Mouse (Mus musculus): Measurements from ENCODE around the gene Mta3.

The Mta3 gene

GRCm38 (mm10) chr17:83849717-83850116 lies 143.8 kb downstream of the Mta3 start:
- no peak for DNase-seq (ENCODE audit: low read depth, low spot score)

DNA sequence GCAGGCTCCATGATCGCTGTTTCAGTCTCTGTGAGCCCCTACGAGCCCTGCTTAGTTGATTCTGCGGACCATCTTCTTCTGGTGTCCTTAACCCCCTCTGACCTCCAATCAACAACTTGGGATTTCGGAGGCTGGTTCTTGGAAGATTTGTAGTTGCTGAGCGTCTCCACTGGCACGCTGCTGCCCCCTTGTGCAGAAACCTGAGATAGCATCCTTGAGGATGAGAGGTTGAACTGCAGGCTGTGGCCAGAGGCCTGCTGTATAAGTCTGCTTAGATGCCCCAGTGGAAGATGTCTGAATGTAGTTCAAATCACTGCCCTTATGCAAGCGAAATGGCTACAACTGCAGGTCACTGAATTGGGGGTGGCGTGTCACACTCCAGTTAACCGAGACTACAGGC lies 144.5 kb downstream of the Mta3 start:
- peak; percentile 91 for DNase-seq (ENCODE audit: low read depth, low spot score)

GRCm38 (mm10) chr17:83850864-83851263 lies 144.9 kb downstream of the Mta3 start:
- DNase-seq (ENCODE audit: low read depth, low spot score): no peak

- DNase-seq (ENCODE audit: low read depth, low spot score): peak; percentile 75
These were observed 147.9 kb downstream of the Mta3 start for GRCm38 (mm10) chr17:83853831-83854230.

GRCm38 (mm10) chr17:83854284-83854918 lies 148.4 kb downstream of the Mta3 start:
- peak; percentile 88 for DNase-seq (ENCODE audit: low read depth, low spot score)

DNA sequence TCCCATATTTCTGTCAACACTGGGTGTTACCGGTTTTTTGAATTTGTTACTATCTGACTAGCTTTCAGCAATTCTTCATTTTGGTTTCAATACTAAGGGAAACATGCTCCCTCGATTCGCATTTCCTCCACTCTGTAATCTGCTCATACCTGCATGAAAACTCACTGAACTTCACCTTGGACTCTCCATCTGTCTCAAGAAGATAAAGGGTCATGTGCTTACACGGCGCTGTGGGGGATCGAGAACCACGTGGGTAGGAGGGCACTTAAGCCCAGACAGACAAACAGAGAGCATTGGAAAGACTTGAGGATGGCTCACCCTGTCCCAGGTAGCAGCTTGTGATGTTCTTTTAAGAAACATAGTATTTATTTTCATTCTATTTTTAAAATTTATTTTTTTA lies 152.4 kb downstream of the Mta3 start:
- no peak for DNase-seq (ENCODE audit: low read depth, low spot score)

DNA sequence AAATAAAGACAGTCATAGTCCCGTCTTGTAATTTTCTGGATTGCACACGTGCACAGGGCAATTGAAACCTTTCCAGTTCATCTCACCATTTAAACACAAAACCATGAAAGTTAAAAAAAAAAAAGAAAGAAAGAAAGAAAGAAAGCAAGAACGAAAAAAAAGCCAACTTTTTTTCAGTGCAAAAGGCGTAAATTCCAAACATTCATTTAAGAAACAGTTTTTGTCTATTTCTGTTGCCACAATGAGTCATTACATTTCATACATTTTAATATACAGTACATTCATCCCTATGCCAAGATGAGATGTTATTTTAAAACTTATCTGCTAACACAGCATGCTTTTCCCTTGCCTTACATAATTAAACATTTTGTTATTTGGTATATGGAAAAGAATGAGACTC lies 153.7 kb downstream of the Mta3 start:
- DNase-seq (ENCODE audit: low read depth, low spot score): no peak

DNA sequence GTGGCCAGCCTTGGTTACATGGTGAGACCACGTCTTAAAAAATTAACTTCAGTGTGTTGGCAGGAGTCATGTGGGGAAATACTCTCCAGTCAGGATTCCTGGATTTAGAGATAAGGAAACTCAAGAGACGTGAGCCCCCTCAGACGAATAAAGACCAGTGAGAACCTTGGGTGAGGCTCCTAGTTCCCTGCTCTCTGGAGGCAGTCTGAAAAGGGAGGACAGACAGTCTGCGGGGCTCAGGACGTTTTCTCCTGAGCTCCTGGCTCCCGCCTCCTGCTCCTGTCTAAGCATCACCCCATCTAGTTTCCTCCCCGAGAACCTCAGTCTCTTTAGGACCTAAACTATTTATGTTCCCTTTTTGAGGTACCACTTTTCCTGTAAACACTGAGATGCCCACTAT lies 154.3 kb downstream of the Mta3 start:
- no peak for DNase-seq (ENCODE audit: low read depth, low spot score)

- peak; percentile 43 for DNase-seq (ENCODE audit: low read depth, low spot score)
These were observed 155.0 kb downstream of the Mta3 start for GRCm38 (mm10) chr17:83860968-83861367.

DNA sequence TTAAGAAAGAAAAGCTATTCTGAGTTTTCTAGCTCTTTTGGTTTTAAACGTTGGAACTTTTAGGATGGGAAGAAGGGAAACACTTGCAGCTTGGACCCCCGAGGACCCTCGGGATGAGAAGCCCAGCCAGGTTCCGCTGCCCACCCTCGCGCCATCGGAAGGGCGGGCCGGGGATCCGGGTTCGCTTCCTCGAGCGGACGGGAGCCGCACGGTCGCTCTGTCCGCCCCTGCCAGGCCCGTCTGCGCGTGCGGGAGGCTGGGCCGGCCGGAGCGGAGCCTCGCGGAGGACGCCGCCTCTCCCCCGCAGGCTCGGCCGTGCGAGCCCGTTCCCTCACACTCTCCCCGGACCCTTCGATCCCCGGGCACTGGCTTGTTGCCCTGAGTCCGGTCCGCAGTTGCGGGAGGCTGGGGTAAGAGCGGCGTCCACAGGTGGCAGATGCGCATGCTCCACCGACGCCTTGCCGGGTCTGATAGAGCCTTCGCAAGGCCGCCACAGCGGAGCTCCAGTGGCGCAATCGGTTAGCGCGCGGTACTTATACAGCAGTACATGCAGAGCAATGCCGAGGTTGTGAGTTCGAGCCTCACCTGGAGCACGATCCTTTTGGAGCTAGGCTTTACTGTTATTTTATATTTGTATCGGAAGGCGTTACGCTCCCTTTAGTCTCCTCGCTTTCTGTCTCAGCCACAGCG lies 155.6 kb downstream of the Mta3 start:
- DNase-seq (ENCODE audit: low read depth, low spot score): peak; percentile 92

DNA sequence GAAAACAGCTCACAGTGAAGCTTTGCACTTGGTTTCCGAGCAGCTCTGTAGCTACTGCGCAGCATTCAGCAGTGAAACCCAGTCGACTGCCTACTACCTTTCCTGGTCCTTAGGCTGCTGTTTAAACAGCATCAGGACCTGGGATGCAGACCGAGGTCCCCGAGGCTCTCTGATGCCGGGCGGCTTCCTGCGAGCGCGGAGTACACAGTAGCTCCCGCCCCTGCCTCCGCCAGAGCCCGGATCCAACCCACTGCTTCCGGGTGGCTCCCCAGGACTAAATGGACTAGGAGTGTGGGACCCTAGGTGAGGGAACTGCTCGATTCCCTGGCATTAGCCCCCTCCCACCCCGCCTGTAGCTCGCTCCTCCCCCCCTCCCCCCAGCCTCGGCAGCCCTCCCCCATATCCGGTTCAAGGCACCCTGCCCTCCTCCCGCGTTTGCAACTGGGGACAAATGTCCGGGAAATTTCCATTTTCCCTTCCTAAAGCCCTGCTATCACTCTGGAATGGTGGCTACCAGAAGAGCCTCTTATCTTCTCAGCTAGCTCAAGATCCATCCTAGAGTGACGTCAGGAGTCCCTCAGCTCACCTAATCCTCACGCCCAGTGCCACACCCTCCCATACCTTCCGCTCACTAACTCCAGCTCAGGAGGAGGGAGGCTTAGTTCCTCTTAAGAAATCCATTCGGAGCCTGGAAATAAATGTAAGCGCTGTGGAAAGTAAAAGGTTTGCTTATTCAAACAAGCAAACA lies 156.3 kb downstream of the Mta3 start:
- peak; percentile 94 for DNase-seq (ENCODE audit: low read depth, low spot score)

DNA sequence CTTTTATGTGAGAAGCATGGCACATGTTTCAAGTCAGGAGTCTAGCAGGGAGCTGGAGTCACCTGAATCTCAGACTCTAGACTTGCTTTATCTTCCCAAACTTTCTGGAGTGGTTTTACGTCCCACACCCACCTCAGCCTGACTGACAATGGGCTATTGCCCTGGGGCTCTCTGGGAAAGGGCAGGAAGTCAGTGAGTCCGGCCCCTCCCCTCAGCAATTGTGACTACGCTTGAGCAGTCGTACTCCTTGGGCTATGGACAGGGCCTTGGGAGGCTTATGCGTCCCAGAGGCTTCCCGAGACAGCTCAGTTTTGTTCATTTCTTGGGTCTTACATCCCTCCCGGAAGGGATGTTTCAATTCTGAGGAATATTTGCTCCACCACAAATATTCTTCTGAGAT lies 159.4 kb downstream of the Mta3 start:
- DNase-seq (ENCODE audit: low read depth, low spot score): peak; percentile 70

DNA sequence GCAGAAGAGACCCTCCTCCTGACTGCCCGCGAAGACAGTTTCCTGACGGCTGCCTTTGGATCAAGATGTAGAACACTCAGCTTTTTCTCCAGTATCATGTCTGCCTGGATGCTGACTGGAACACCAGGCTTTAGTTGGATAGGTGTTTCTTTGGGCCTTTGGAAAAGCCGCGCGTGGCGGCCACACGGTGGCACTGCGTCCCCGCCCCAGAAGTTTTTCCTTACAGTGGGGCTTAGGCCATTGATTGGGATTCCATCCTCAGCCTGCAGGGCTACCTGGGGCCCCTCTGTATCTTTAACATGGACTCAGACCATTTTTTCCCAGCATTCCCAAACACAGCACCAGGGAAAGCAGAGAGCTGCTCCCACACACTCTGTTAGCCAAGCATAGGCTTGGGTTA lies 160.6 kb downstream of the Mta3 start:
- DNase-seq (ENCODE audit: low read depth, low spot score): peak; percentile 83

DNA sequence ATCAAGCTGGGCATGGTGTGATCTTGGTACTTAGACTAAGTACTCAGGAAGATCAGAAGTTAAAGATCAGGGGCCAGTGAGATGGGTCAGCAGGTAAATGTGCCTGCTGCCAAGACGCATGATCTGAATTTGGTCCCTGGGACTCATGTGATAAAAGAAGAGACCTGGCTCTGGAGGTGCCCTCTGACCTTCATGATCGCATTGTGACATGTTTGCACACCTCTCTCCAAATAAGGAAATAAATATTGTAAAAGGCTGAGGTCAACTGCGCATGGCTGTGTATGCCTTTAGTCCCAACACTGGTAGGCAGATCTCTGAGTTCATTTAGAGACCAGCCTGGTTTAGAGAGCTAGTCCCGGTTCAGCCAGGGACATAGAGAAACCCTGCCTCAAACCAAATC lies 164.4 kb downstream of the Mta3 start:
- no peak for DNase-seq (ENCODE audit: low read depth, low spot score)

Measured in R1 (cell line).